Mouse (Mus musculus) layer of hippocampus, adult 2 months (tissue): ENCODE measurements around the gene Majin. TPM values are rescaled to one million over a fixed set of nuclear protein-coding genes. Genes with fewer than 3 reads are reported as not detected.

Experiments
- DNase-seq, 2 experiments: peaks; one replicate each; pipeline ENCODE4 v3.0.0; 2022; ENCODE audit warnings: low spot score in 2 of 2
- H3K27ac ChIP-seq: fragments of 200-600 bp; 2 replicates; pipeline ENCODE4 v1.8.1; 2022
- H3K4me3 ChIP-seq: fragments of 200-600 bp; 2 replicates; pipeline ENCODE4 v1.8.1; 2022; ENCODE audit warnings: mild to moderate bottlenecking
- CTCF ChIP-seq: fragments of 200-600 bp; conservative IDR thresholded peaks from 2 replicates; pipeline ENCODE4 v1.8.1; 2022; ENCODE audit warnings: antibody characterized with exemption, mild to moderate bottlenecking, moderate library complexity
- total RNA-seq, 2 experiments: library from RNA; stranded (reverse); gene quantifications; 2 replicates each; pipeline ENCODE4 v1.2.3; 2021

Majin gene
- total RNA-seq, 2 experiments from 2014 or later = not detected

GRCm38 (mm10) chr19:6235084-6236052 lies 51.2 kb downstream of the Majin start, which contains the start of gene Ppp2r5b:
TSS of gene Ppp2r5b (minus strand) at chr19:6235872.
- peak; percentile 81 for TF ChIP-seq CTCF
- peak; percentile 96 for DNase-seq
- peak within 1 kb of the TSS; percentile 99 for H3K27ac ChIP-seq
- H3K4me3 ChIP-seq = peak within 1 kb of the TSS; percentile 89

DNA sequence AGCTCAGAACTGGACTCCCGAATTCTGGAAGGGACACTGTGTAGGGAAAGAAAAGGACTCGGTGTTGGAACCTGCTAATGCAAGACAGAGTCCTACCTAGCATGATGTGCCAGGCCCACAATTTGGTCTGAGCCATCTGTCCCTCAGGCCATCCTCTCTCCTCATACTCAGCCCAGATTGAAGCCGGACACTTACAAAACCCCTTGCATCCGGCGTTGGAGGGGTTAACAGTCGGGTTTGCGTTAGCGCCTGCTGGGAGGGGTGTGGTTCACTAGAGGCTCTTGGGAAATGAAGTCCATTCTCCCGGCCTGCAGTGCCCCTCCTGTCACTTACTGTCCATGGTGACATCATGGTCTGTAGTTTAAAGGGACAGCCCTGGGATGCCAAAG lies 51.9 kb downstream of the Majin start:
- peak overlapping the region; percentile 99 for H3K27ac ChIP-seq
- H3K4me3 ChIP-seq = peak overlapping the region; percentile 89
- peak; percentile 91 to 94 for DNase-seq
- TF ChIP-seq CTCF = no peak

DNA sequence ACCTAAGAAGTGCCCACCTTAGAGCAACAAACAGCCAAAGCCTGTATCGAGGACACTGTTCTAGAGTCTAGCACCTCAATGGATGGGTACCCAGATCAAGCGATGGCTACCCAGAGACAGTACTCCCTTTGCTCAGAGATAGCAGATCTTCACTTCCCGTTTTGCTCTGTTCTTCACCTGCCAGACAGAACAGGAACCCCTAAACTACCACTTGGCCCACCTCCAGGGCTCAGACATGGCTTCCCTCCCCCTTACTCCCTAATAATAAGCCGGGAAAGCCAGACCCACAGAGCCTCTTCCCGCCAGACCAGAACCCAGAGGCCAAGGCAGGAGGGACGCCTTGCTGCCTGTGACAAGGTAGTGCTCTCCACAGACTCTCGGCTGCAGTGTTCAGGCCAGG lies 52.7 kb downstream of the Majin start:
- no peak overlapping the region for H3K4me3 ChIP-seq
- peak overlapping the region; percentile 99; the same call in 1 of the 2 replicates for H3K27ac ChIP-seq
- TF ChIP-seq CTCF = no peak
- no peak for DNase-seq

DNA sequence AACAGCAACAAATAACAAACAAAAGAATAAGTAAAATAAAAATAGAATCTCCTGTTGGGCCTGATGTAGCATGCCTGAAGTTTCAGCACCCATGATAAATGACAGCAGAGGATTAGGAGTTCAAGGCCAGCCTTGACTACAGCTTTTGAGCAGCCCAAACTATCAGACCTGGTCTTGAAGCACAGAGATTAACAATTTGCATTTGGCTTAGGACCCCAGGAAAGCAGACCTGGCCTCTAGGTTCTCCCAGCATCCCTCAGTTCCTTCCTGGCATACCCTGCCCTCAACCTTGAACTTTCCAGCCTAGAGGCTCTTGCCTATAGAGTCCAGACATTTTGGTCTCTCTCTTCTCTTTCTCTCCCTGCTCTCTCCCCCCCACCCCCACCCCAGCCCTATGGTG lies 54.6 kb downstream of the Majin start:
- DNase-seq = no peak
- no peak for TF ChIP-seq CTCF
- Histone ChIP-seq H3K4me3 (no peak overlapping the region), H3K27ac (no peak overlapping the region)

GRCm38 (mm10) chr19:6240136-6240535 lies 55.9 kb downstream of the Majin start:
- H3K4me3 ChIP-seq = no peak overlapping the region
- no peak for TF ChIP-seq CTCF
- H3K27ac ChIP-seq = no peak overlapping the region
- DNase-seq = no peak

- Histone ChIP-seq H3K4me3 (no peak overlapping the region; the same call in 1 of the 2 replicates), H3K27ac (peak overlapping the region; percentile 58; the same call in 1 of the 2 replicates)
- no peak for TF ChIP-seq CTCF
- no peak for DNase-seq
Observed at GRCm38 (mm10) chr19:6240725-6241124, 56.5 kb downstream of the Majin start.

- TF ChIP-seq CTCF = peak; percentile 24; the same call in 1 of the 2 replicates
- Histone ChIP-seq H3K27ac (peak within 1 kb of the TSS; percentile 93), H3K4me3 (peak within 1 kb of the TSS; percentile 95)
- peak; percentile 98 for DNase-seq
Observed at GRCm38 (mm10) chr19:6241274-6242107, 57.3 kb downstream of the Majin start, which contains the start of gene Atg2a. TSS of gene Atg2a (plus strand) at chr19:6241668.

DNA sequence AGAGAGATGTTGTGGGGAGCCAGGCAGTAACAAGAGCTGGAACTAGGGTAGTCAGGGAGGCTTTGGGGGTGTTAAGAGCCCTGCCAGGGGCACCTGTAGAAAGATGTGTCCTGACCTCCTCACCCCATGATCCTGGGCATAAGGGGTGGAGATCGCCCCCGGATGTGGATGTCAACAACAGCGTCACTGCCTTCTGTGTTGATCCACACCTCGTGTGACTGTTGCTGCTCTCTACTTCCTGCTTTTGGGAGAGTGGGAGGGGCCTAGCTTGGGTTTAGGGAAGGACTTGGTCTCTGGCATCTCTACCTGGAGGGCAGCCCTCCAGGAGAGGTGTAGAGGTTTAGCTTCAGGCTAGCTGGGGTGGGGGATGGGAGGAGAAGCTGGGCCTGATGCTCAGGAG lies 58.1 kb downstream of the Majin start:
- no peak for TF ChIP-seq CTCF
- Histone ChIP-seq H3K27ac (peak overlapping the region; percentile 93), H3K4me3 (peak overlapping the region; percentile 95)
- no peak for DNase-seq

DNA sequence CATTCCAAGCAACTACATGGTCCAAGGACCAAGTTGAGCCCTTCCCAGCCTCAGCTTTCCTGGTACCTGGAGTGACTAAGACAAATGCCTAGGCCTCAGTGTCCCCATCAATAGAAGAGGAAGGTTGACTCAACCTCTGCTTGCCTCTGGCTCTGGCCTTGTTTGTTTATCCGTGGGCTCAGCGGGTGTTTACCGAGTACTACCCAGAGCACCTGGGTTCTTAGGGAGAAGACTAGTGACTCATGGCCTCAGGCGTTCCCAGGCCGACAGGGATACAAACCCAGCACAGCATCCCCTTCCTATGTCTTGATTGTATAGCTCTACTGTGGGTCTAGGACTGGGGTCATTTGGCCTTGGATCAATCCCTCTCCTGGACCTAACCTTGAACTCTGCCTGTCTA lies 59.0 kb downstream of the Majin start:
- no peak for TF ChIP-seq CTCF
- DNase-seq = no peak
- H3K4me3 ChIP-seq = no peak overlapping the region
- H3K27ac ChIP-seq = no peak overlapping the region

- H3K4me3 ChIP-seq = no peak overlapping the region
- no peak overlapping the region for H3K27ac ChIP-seq
- no peak for DNase-seq
- peak; percentile 18; the same call in 1 of the 2 replicates for TF ChIP-seq CTCF
Observed at GRCm38 (mm10) chr19:6245806-6246205, 61.6 kb downstream of the Majin start.

- DNase-seq = no peak
- Histone ChIP-seq H3K27ac (no peak overlapping the region), H3K4me3 (no peak overlapping the region)
- TF ChIP-seq CTCF = no peak
Observed at GRCm38 (mm10) chr19:6247526-6248300, 63.5 kb downstream of the Majin start.

DNA sequence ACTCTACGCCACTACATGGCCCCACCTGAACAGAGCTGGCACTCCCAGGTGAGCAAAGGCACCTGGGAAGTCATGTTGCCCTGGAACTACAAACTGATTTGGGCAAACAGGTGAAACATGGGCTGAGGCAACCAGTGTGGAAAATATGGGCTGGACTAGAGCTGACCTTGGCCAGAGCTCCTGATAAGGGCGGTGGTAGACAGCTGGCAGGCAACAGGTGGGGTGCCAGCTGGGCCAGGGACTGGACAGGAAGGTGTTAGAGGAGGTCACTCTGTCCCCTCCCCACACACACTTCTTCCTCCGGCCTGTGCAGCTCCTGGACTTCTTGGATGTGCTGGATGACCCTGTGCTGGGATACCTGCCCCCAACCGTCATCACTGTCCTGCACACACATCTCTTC lies 68.8 kb downstream of the Majin start:
- DNase-seq = no peak
- no peak overlapping the region for H3K27ac ChIP-seq
- H3K4me3 ChIP-seq = no peak overlapping the region
- TF ChIP-seq CTCF = no peak

DNA sequence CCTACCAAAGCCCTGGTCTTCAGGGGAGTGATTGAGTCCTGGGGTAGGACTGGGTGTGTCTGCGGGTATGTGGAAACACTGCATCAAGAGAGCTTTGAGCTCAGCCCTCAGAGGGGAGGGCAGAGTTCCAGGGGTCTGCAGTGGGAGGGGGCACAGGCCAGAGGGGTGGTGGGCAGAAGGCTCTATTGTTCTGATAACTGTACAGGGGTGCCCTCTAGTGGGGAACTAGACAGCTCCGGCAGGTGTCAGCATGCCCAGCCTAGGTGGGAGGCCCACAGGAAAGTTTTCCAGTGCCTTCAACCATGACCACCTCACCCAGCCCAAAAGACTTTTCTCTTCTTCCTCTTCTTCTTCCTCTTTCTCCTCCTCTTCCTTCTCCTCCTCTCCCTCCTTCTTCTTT lies 76.2 kb downstream of the Majin start:
- Histone ChIP-seq H3K4me3 (no peak overlapping the region), H3K27ac (no peak overlapping the region)
- TF ChIP-seq CTCF = peak; percentile 65

More for the DNA sequence above, 76.2 kb downstream of the Majin start:
- DNase-seq = no peak
